Mouse (Mus musculus): ENCODE data around the gene Wdr20.

- TF ChIP-seq CTCF (IDR thresholded peaks at IDR 0.05; ENCODE audit: extremely low read depth, insufficient read depth, low read length) (no peak), POLR2A (IDR thresholded peaks at IDR 0.05; ENCODE audit: extremely low read depth, insufficient read depth, low read length) (no peak)
These were observed 21.2 kb downstream of the Wdr20 start for GRCm38 (mm10) chr12:110758932-110759331.

All from cortical plate, adult 2 months (tissue).